Mouse (Mus musculus): ENCODE results near the gene Acsf3. TPM values are rescaled to one million over a fixed set of nuclear protein-coding genes. Genes with fewer than 3 reads are reported as not detected.

Gene Acsf3
- total and polyA plus RNA-seq, 2 experiments: 12.8 to 38.4 TPM

- H3K27ac ChIP-seq (replicated peaks; ENCODE audit: insufficient read depth, low read depth, low read length): no peak overlapping the region
- no peak for DNase-seq (ENCODE audit: extremely low read depth, low read depth, low spot score)
Observed at GRCm38 (mm10) chr8:122763267-122763738, 12.0 kb upstream of the Acsf3 start.

GRCm38 (mm10) chr8:122764790-122765474, 10.4 kb upstream of the Acsf3 start:
- Histone ChIP-seq H3K36me3 (ENCODE audit: control insufficient read depth, insufficient read depth, low read length) (no peaks in the 10 kb centered on the region), H3K4me3 (ENCODE audit: insufficient read depth, low read depth, low read length) (no peak overlapping the region), H3K4me1 (ENCODE audit: control insufficient read depth, insufficient read depth, low read length) (no peaks in the 10 kb centered on the region), H3K27me3 (ENCODE audit: control insufficient read depth, insufficient read depth, low read length) (peaks cover 2% of the 10 kb centered on the region; the same call in 1 of the 2 replicates), H3K9ac (ENCODE audit: low read depth, low read length) (no peak overlapping the region), H3K79me2 (ENCODE audit: control insufficient read depth, insufficient read depth, low read length) (no peaks in the 10 kb centered on the region), H3K27ac (replicated peaks; ENCODE audit: insufficient read depth, low read depth, low read length) (no peak overlapping the region)
- no peak for DNase-seq (ENCODE audit: extremely low read depth, low read depth, low spot score)
- TF ChIP-seq CTCF (IDR thresholded peaks at IDR 0.05; ENCODE audit: low read depth, low read length): no peak
- TF ChIP-seq POLR2A (IDR thresholded peaks at IDR 0.05; ENCODE audit: extremely low read depth, insufficient read depth, low read length): no peak
- WGBS: 62% methylated on average over 7 of the region's 7 CpGs

More at GRCm38 (mm10) chr8:122763267-122763738, 12.0 kb upstream of the Acsf3 start:
- H3K9ac ChIP-seq (ENCODE audit: low read depth, low read length): no peak overlapping the region
- H3K79me2 ChIP-seq (ENCODE audit: control insufficient read depth, insufficient read depth, low read length): no peaks in the 10 kb centered on the region
- H3K36me3 ChIP-seq (ENCODE audit: control insufficient read depth, insufficient read depth, low read length): no peaks in the 10 kb centered on the region
- peaks cover 2% of the 10 kb centered on the region; the same call in 1 of the 2 replicates for H3K27me3 ChIP-seq (ENCODE audit: control insufficient read depth, insufficient read depth, low read length)
- no peak overlapping the region for H3K4me3 ChIP-seq (ENCODE audit: insufficient read depth, low read depth, low read length)
- 80% methylated on average over 14 of the region's 14 CpGs for WGBS
- no peaks in the 10 kb centered on the region for H3K4me1 ChIP-seq (ENCODE audit: control insufficient read depth, insufficient read depth, low read length)
- TF ChIP-seq CTCF (IDR thresholded peaks at IDR 0.05; ENCODE audit: low read depth, low read length) (no peak), POLR2A (IDR thresholded peaks at IDR 0.05; ENCODE audit: extremely low read depth, insufficient read depth, low read length) (no peak)

GRCm38 (mm10) chr8:122766189-122766588, 9.1 kb upstream of the Acsf3 start:
- H3K27me3 ChIP-seq (ENCODE audit: control insufficient read depth, insufficient read depth, low read length): no peaks in the 10 kb centered on the region
- no peak for DNase-seq (ENCODE audit: extremely low read depth, low read depth, low spot score)
- WGBS: 23% methylated on average over 5 of the region's 5 CpGs
- H3K27ac ChIP-seq (replicated peaks; ENCODE audit: insufficient read depth, low read depth, low read length): no peak overlapping the region
- H3K4me1 ChIP-seq (ENCODE audit: control insufficient read depth, insufficient read depth, low read length): no peaks in the 10 kb centered on the region
- no peaks in the 10 kb centered on the region for H3K79me2 ChIP-seq (ENCODE audit: control insufficient read depth, insufficient read depth, low read length)
- no peak overlapping the region for H3K4me3 ChIP-seq (ENCODE audit: insufficient read depth, low read depth, low read length)
- TF ChIP-seq CTCF (IDR thresholded peaks at IDR 0.05; ENCODE audit: low read depth, low read length): no peak
- no peak for TF ChIP-seq POLR2A (IDR thresholded peaks at IDR 0.05; ENCODE audit: extremely low read depth, insufficient read depth, low read length)
- H3K9ac ChIP-seq (ENCODE audit: low read depth, low read length): no peak overlapping the region
- H3K36me3 ChIP-seq (ENCODE audit: control insufficient read depth, insufficient read depth, low read length): no peaks in the 10 kb centered on the region

GRCm38 (mm10) chr8:122766647-122767200, 8.6 kb upstream of the Acsf3 start:
- WGBS: 66% methylated on average over 8 of the region's 8 CpGs
- Histone ChIP-seq H3K4me3 (ENCODE audit: insufficient read depth, low read depth, low read length) (no peak overlapping the region), H3K27ac (replicated peaks; ENCODE audit: insufficient read depth, low read depth, low read length) (no peak overlapping the region), H3K27me3 (ENCODE audit: control insufficient read depth, insufficient read depth, low read length) (no peaks in the 10 kb centered on the region), H3K36me3 (ENCODE audit: control insufficient read depth, insufficient read depth, low read length) (no peaks in the 10 kb centered on the region), H3K4me1 (ENCODE audit: control insufficient read depth, insufficient read depth, low read length) (no peaks in the 10 kb centered on the region), H3K9ac (ENCODE audit: low read depth, low read length) (no peak overlapping the region), H3K79me2 (ENCODE audit: control insufficient read depth, insufficient read depth, low read length) (no peaks in the 10 kb centered on the region)
- DNase-seq (ENCODE audit: extremely low read depth, low read depth, low spot score): no peak
- no peak for TF ChIP-seq CTCF (IDR thresholded peaks at IDR 0.05; ENCODE audit: low read depth, low read length)
- no peak for TF ChIP-seq POLR2A (IDR thresholded peaks at IDR 0.05; ENCODE audit: extremely low read depth, insufficient read depth, low read length)

GRCm38 (mm10) chr8:122767229-122767628, 8.1 kb upstream of the Acsf3 start:
- Histone ChIP-seq H3K79me2 (ENCODE audit: control insufficient read depth, insufficient read depth, low read length) (no peaks in the 10 kb centered on the region), H3K36me3 (ENCODE audit: control insufficient read depth, insufficient read depth, low read length) (no peaks in the 10 kb centered on the region), H3K4me3 (ENCODE audit: insufficient read depth, low read depth, low read length) (no peak overlapping the region), H3K27me3 (ENCODE audit: control insufficient read depth, insufficient read depth, low read length) (no peaks in the 10 kb centered on the region), H3K9ac (ENCODE audit: low read depth, low read length) (no peak overlapping the region), H3K4me1 (ENCODE audit: control insufficient read depth, insufficient read depth, low read length) (no peaks in the 10 kb centered on the region), H3K27ac (replicated peaks; ENCODE audit: insufficient read depth, low read depth, low read length) (no peak overlapping the region)
- WGBS: 71% methylated on average over 9 of the region's 9 CpGs
- DNase-seq (ENCODE audit: extremely low read depth, low read depth, low spot score): no peak
- TF ChIP-seq POLR2A (IDR thresholded peaks at IDR 0.05; ENCODE audit: extremely low read depth, insufficient read depth, low read length) (no peak), CTCF (IDR thresholded peaks at IDR 0.05; ENCODE audit: low read depth, low read length) (no peak)
